Mouse (Mus musculus): ENCODE measurements around the gene Thap8. TPM values are rescaled to one million over a fixed set of nuclear protein-coding genes. Genes with fewer than 3 reads are reported as not detected.

Thap8 gene
- polyA plus RNA-seq, 1 experiment from 2014 or later, result 0.66 TPM

DNA sequence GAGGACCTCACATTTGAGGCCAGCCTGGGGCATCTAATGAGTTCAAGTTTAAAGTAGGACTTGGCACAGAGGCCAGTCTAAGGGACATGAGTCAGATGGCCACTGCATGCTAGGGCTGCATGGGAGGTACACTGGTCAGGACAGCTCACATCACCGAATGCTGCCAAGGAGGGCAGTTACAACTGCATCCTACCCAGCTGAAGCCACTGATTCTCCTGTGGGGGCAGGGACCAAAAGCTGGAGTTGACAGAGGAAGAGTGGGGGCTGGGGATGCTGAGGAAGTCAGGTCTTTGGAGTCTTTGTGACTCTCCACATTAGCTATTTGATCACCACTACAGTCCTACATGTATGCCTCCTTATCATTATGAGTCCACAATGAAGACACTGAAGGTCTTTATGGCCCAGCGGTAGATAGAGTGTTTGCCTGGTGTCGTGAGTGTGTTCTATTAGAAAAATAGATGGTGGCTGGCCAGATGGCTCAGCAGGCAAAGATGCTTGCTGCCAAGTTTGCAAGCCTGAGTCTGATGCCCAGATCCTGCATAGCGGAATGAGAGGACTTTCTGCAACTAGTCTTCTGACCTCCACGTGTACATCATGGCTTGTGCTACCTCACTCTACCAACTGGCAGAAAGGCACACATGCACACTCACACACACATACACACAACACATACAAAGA lies 59.7 kb downstream of the Thap8 start:
- H3K27ac ChIP-seq, result no peak overlapping the region
- no peaks in the 10 kb centered on the region for H3K36me3 ChIP-seq
- H3K4me1 ChIP-seq (replicated peaks), result peaks cover 8% of the 10 kb centered on the region
- no peak overlapping the region for H3K9ac ChIP-seq
- H3K9me3 ChIP-seq, result no peaks in the 10 kb centered on the region
- H3K27me3 ChIP-seq, result peaks cover 50% of the 10 kb centered on the region
- no peak overlapping the region for H3K4me2 ChIP-seq
- ATAC-seq (ENCODE audit: low FRiP score), result no peak
- WGBS, result 70% methylated on average over 5 of the region's 5 CpGs
- no peak overlapping the region for H3K4me3 ChIP-seq

Other genes with a start within 250 kb of the Thap8 start
- 9.4 TPM in 2 replicates for gene Zfp14, start 228.7 kb upstream of the Thap8 start, polyA plus RNA-seq (2015; fragmentation: Nextera tagmentation; extraction: Ambion mirVana)
- gene Zfp82, start 207.2 kb upstream of the Thap8 start, polyA plus RNA-seq (2015; fragmentation: Nextera tagmentation; extraction: Ambion mirVana), result 12.8 and 12.9 TPM in 2 replicates
- 1.5 and 1.6 TPM in 2 replicates for gene Gm26920, start 189.7 kb upstream of the Thap8 start, polyA plus RNA-seq (2015; fragmentation: Nextera tagmentation; extraction: Ambion mirVana)
- 19.2 and 19.6 TPM in 2 replicates for gene Zfp566, start 189.6 kb upstream of the Thap8 start, polyA plus RNA-seq (2015; fragmentation: Nextera tagmentation; extraction: Ambion mirVana)
- 95.2 and 108 TPM in 2 replicates for gene Zfp260, start 185.3 kb upstream of the Thap8 start, polyA plus RNA-seq (2015; fragmentation: Nextera tagmentation; extraction: Ambion mirVana)
- 17.5 and 19.8 TPM in 2 replicates for gene Zfp382, start 158.2 kb upstream of the Thap8 start, polyA plus RNA-seq (2015; fragmentation: Nextera tagmentation; extraction: Ambion mirVana)
- 17.5 and 18.6 TPM in 2 replicates for gene Zfp146, start 110.3 kb upstream of the Thap8 start, polyA plus RNA-seq (2015; fragmentation: Nextera tagmentation; extraction: Ambion mirVana)
- gene Cox7a1, start 96.0 kb upstream of the Thap8 start, polyA plus RNA-seq (2015; fragmentation: Nextera tagmentation; extraction: Ambion mirVana), result 4.5 and 8.0 TPM in 2 replicates
- 68.1 and 78.1 TPM in 2 replicates for gene Capns1, start 81.3 kb upstream of the Thap8 start, polyA plus RNA-seq (2015; fragmentation: Nextera tagmentation; extraction: Ambion mirVana)
- 174 and 175 TPM in 2 replicates for gene Polr2i, start 48.1 kb upstream of the Thap8 start, polyA plus RNA-seq (2015; fragmentation: Nextera tagmentation; extraction: Ambion mirVana)
- gene Tbcb, start 47.8 kb upstream of the Thap8 start, polyA plus RNA-seq (2015; fragmentation: Nextera tagmentation; extraction: Ambion mirVana), result 383 and 390 TPM in 2 replicates
- not detected in 2 replicates for gene Ovol3, start 44.4 kb upstream of the Thap8 start, polyA plus RNA-seq (2015; fragmentation: Nextera tagmentation; extraction: Ambion mirVana)
- gene Wdr62, start 325 bp downstream of the Thap8 start, polyA plus RNA-seq (2015; fragmentation: Nextera tagmentation; extraction: Ambion mirVana), result 3.1 and 4.3 TPM in 2 replicates
- 84.2 and 90.1 TPM in 2 replicates for gene Clip3, start 11.6 kb downstream of the Thap8 start, polyA plus RNA-seq (2015; fragmentation: Nextera tagmentation; extraction: Ambion mirVana)
- gene Alkbh6, start 28.6 kb downstream of the Thap8 start, polyA plus RNA-seq (2015; fragmentation: Nextera tagmentation; extraction: Ambion mirVana), result 118 and 126 TPM in 2 replicates
- gene Syne4, start 34.7 kb downstream of the Thap8 start, polyA plus RNA-seq (2015; fragmentation: Nextera tagmentation; extraction: Ambion mirVana), result 13.1 and 16.8 TPM in 2 replicates
- gene E130208F15Rik, start 41.6 kb downstream of the Thap8 start, polyA plus RNA-seq (2015; fragmentation: Nextera tagmentation; extraction: Ambion mirVana), result 0.36 TPM in 1 of 2 replicates, not detected in the other
- gene Sdhaf1, start 43.8 kb downstream of the Thap8 start, polyA plus RNA-seq (2015; fragmentation: Nextera tagmentation; extraction: Ambion mirVana), result 21.4 and 21.6 TPM in 2 replicates
- 13.2 and 13.4 TPM in 2 replicates for gene Lrfn3, start 82.7 kb downstream of the Thap8 start, polyA plus RNA-seq (2015; fragmentation: Nextera tagmentation; extraction: Ambion mirVana)
- gene Tyrobp, start 133.7 kb downstream of the Thap8 start, polyA plus RNA-seq (2015; fragmentation: Nextera tagmentation; extraction: Ambion mirVana), result 29.8 and 38.1 TPM in 2 replicates
- 0.52 and 0.88 TPM in 2 replicates for gene Hcst, start 139.8 kb downstream of the Thap8 start, polyA plus RNA-seq (2015; fragmentation: Nextera tagmentation; extraction: Ambion mirVana)
- 2.0 TPM in 2 replicates for gene Nfkbid, start 141.6 kb downstream of the Thap8 start, polyA plus RNA-seq (2015; fragmentation: Nextera tagmentation; extraction: Ambion mirVana)
- 583 and 599 TPM in 2 replicates for gene Aplp1, start 165.4 kb downstream of the Thap8 start, polyA plus RNA-seq (2015; fragmentation: Nextera tagmentation; extraction: Ambion mirVana)
- gene Kirrel2, start 177.6 kb downstream of the Thap8 start, polyA plus RNA-seq (2015; fragmentation: Nextera tagmentation; extraction: Ambion mirVana), result 6.6 and 10.0 TPM in 2 replicates
- gene Nphs1, start 178.2 kb downstream of the Thap8 start, polyA plus RNA-seq (2015; fragmentation: Nextera tagmentation; extraction: Ambion mirVana), result 0.94 and 1.8 TPM in 2 replicates
- not detected in 2 replicates for gene Prodh2, start 213.5 kb downstream of the Thap8 start, polyA plus RNA-seq (2015; fragmentation: Nextera tagmentation; extraction: Ambion mirVana)

Data from hindbrain, embryonic 13.5 days (tissue).